Mouse (Mus musculus): ENCODE data around the gene 1810013L24Rik.

GRCm38 (mm10) chr16:8848309-8849068, 18.6 kb downstream of the 1810013L24Rik start:
- TF ChIP-seq POLR2A (IDR thresholded peaks at IDR 0.05; ENCODE audit: insufficient read length, low read depth) (no peak), CEBPB (IDR thresholded peaks at IDR 0.05; ENCODE audit: insufficient read depth, poor library complexity, severe bottlenecking) (no peak), MAX (IDR thresholded peaks at IDR 0.05; ENCODE audit: low read depth) (no peak), USF1 (IDR thresholded peaks at IDR 0.05; ENCODE audit: low read depth) (no peak), E2F4 (IDR thresholded peaks at IDR 0.05; ENCODE audit: insufficient read depth) (no peak), MYOD1 (IDR thresholded peaks at IDR 0.05; ENCODE audit: control insufficient read depth in 1 of 3, insufficient read length in 2 of 3, low read depth in 2 of 3) (no peak), SRF (IDR thresholded peaks at IDR 0.05; ENCODE audit: control insufficient read depth, insufficient read length, low read depth) (no peak), MYOG (IDR thresholded peaks at IDR 0.05; ENCODE audit: control insufficient read depth in 1 of 3, insufficient read depth in 1 of 3, insufficient read length in 2 of 3, low read depth in 2 of 3) (no peak), TCF12 (IDR thresholded peaks at IDR 0.05; ENCODE audit: insufficient read depth, poor library complexity, severe bottlenecking) (no peak), POLR2AphosphoS2 (IDR thresholded peaks at IDR 0.05; ENCODE audit: insufficient read length, low read depth) (no peak), REST (IDR thresholded peaks at IDR 0.05; ENCODE audit: insufficient read depth, insufficient read length) (no peak)
